Mouse (Mus musculus) adrenal gland, adult 2 months (tissue): ENCODE results near the gene Pbxip1. TPM values are rescaled to one million over a fixed set of nuclear protein-coding genes. Genes with fewer than 3 reads are reported as not detected.

ENCODE experiments used
- DNase-seq: peaks from one replicate; pipeline ENCODE4 v3.0.0; 2021
- polyA plus RNA-seq: library from polyadenylated mRNA; depleted of rRNA; stranded (reverse); fragments of >200 nt; gene quantifications from 2 replicates; pipeline ENCODE4 v1.2.3, GENCODE M21; 2012; rRNA removed
- total RNA-seq, 2 experiments: library from RNA; stranded (reverse); gene quantifications; 2 replicates each; pipeline ENCODE4 v1.2.3; 2021

Pbxip1 gene
- total and polyA plus RNA-seq, 3 experiments = 38.4 to 70.0 (median 43.3) TPM

DNA sequence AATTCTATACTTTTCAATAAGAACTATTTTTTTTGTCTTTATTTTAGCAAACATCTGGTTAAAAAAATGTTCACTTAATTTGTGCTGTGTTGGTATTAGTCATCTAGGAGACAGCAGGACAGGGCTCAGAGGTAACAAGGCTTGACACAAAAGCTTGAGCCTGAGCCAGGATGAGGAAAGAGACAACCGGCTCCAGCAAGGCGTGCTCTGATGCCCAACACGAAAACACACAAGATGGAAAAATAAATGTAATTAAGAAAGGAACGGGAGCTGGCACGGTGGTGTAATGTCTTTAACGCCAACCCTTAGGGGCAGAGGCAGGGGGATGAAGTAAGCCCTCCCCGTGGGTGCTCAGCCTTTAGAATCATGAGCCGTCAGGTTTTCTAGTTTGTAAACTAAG, 49.6 kb downstream of the Pbxip1 start:
- no peak for DNase-seq

DNA sequence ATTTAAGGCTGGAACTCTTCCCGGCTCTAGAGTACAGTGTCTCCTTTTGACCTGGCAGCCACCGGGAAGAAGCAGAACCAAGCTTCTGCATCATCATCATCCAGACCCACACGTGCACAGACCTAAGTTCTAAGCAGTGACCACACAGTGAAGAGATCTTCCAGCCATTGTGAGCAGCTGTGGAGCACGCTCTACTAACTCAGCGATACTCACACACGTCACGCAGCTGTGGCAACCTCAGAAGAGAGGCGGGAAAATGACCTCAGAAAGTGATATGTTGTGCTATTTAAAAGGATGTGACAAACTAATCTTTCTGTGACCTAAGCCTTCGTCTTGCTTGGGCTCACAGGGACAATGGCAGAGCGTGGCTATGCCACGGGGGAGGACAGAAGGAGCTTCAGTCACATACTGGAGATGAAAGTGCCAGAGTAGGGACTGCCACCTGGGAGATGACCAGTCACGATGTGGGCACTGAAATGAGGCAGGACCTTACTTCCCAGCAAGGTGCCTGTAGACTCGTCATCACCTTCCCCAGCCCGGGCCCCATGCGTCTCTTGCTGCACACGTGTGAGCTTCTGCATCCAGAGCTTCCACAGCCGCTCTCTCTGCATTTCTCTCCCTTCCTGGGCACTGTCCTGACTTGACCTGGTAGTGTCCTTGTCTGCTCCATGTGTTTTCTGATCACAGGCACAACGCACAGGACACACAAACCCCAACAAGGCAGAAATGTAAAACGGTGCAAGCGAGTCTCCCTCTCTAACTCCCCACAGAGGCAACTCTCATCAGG, 50.6 kb downstream of the Pbxip1 start:
- DNase-seq = no peak

DNA sequence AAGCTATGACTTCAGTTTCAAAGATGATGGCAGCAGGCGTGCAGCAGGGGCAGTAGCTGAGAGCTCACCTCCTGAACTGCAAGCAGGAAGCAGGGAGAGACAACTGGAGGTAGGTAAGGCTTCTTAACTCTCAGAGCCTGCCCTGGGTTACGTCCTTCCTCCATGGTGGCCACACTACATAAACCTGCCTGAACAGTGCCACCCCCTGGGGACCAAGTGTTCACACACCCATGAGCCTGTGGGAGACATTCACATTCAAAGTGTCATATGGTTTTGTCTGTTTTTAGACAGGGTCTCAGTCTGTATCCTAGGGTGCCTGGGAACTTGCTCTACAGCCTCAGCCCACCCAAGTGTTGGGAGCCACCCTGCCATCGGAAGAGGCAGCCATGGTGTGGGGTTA, 54.3 kb downstream of the Pbxip1 start:
- DNase-seq = no peak

DNA sequence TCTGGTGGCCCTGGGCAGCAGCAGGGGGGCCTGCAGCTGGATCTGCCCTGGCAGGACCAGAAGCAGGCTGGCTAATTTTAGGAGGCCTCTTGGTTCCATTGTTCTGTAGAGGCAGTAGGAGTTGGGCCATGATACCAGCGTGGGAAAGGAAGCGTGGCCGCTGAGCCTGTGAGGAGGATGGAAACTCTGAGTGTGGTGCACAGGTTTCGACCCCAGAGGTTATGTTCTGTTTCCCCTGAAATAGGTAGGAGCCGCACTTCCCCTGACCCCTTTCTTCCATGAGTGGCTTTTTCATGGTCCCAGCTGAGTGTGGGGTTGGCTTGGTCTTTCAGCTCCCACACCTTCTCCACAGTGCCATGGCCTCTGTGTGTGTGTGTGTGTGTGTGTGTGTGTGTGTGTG, 55.1 kb downstream of the Pbxip1 start:
- no peak for DNase-seq

DNA sequence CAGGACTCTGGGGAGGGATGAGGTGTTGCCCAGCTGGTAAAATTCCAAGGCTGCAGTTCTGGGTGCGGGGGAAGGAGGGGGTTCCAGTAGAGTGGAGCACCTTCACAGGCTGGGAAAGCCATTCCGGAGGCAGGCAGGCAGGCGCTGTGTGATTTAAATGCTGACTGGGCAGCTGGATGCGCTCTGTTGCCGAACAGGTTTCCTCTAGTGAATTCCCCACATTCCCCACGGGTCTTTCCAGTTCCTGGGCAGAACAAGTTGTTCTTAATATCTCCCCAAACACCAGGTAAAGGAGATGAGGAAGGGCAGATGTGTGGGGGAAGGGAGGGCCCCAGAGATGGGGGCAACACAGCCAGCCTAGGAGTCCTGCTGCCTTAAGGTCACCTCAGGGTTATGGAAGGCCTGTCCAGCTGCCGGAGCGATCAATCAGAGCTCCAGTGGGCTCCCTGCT, 56.2 kb downstream of the Pbxip1 start:
- no peak for DNase-seq

DNA sequence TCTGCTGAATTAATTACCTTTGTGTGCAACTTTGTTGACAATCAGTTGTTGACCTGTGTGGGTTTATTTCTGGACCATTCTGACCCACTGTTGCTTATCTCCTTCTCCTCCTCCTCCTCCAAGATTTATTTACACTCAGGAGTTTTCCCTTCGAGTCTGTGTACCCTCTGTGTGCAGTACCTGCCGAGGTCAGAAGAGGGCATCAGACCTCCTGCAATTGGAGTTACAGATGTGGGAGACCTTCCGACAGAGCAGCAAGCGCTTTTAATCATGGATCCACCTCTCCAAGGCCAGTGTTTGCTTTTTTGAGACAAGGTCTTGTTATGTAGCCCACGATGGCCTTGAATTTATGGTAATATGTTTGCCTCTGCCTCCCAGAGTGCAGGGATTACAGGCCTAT, 58.1 kb downstream of the Pbxip1 start:
- DNase-seq = no peak

DNA sequence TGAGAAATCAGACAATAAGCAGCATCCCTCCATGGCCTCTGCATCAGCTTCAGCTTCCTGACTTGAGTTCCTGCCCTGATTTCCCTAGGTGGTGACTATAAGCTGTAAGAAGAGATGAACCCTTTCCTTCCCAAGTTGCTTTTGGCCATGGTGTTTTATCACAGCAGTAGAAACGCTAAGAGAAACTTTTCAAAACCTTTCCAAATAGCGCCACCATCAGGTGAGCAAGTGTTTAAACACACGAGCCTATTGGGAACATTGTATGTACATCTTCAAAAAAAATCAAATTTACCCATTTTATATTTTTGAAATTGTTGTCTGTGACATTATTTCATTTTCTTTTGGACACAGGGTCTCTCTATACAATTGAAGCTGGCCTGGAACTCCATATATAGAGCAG, 59.9 kb downstream of the Pbxip1 start:
- DNase-seq = no peak

DNA sequence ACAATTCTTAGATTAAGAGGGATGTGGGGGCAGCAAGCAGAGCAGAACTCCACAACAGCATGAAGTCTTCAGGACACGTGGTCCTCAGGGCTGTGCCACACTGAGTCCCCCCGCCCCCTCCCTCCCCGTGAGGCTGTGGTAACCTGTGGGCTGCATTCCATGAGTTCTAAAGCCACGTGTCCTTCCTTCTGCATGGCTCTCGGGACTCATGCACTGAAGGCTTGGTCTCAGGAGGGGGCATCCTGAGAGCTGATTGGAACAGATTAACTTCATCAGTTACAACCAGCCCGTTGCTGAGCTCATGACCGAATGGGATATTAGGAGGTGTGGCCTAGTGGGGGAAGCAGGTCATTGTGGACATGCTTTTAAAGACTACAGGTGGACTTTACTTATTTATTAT, 63.2 kb downstream of the Pbxip1 start:
- no peak for DNase-seq

Other genes starting within 250 kb of the Pbxip1 start
- 10 to 100 TPM; 74.4 to 74.6 TPM for gene Gba, start 233.8 kb upstream of the Pbxip1 start, total RNA-seq
- gene Gba, start 233.8 kb upstream of the Pbxip1 start, polyA plus RNA-seq = 40.2 and 43.9 TPM in 2 replicates
- 10 to 100 TPM in 1 of 2 experiments, 1 to 10 TPM in 1; 8.9 to 10.1 TPM for gene Thbs3, start 221.5 kb upstream of the Pbxip1 start, total RNA-seq
- 10.1 and 10.2 TPM in 2 replicates for gene Thbs3, start 221.5 kb upstream of the Pbxip1 start, polyA plus RNA-seq
- gene Mtx1, start 209.6 kb upstream of the Pbxip1 start, total RNA-seq = 100 to 1,000 TPM; 150 to 174 TPM
- 252 and 300 TPM in 2 replicates for gene Mtx1, start 209.6 kb upstream of the Pbxip1 start, polyA plus RNA-seq
- gene Muc1, start 207.6 kb upstream of the Pbxip1 start, total RNA-seq = under 1 TPM; 0.24 to 0.32 TPM
- gene Muc1, start 207.6 kb upstream of the Pbxip1 start, polyA plus RNA-seq = 0.53 and 0.85 TPM in 2 replicates
- 100 to 1,000 TPM; 143 to 163 TPM for gene Krtcap2, start 190.7 kb upstream of the Pbxip1 start, total RNA-seq
- 433 and 437 TPM in 2 replicates for gene Krtcap2, start 190.7 kb upstream of the Pbxip1 start, polyA plus RNA-seq
- 1 to 10 TPM; 1.9 to 2.3 TPM for gene Trim46, start 190.4 kb upstream of the Pbxip1 start, total RNA-seq
- gene Trim46, start 190.4 kb upstream of the Pbxip1 start, polyA plus RNA-seq = 6.0 and 9.1 TPM in 2 replicates
- gene Dpm3, start 177.3 kb upstream of the Pbxip1 start, total RNA-seq = 100 to 1,000 TPM; 134 to 150 TPM
- gene Dpm3, start 177.3 kb upstream of the Pbxip1 start, polyA plus RNA-seq = 509 and 645 TPM in 2 replicates
- gene Slc50a1, start 166.1 kb upstream of the Pbxip1 start, total RNA-seq = 10 to 100 TPM; 49.9 to 54.7 TPM
- 153 TPM in 2 replicates for gene Slc50a1, start 166.1 kb upstream of the Pbxip1 start, polyA plus RNA-seq
- gene Efna1, start 155.6 kb upstream of the Pbxip1 start, total RNA-seq = 10 to 100 TPM in 1 of 2 experiments, 1 to 10 TPM in 1; 8.0 to 16.6 TPM
- 17.5 and 24.0 TPM in 2 replicates for gene Efna1, start 155.6 kb upstream of the Pbxip1 start, polyA plus RNA-seq
- gene Efna3, start 113.7 kb upstream of the Pbxip1 start, total RNA-seq = under 1 TPM; 0.26 to 0.55 TPM
- gene Efna3, start 113.7 kb upstream of the Pbxip1 start, polyA plus RNA-seq = 0.21 and 1.0 TPM in 2 replicates
- gene Efna4, start 98.7 kb upstream of the Pbxip1 start, total RNA-seq = 1 to 10 TPM in 1 of 2 experiments, under 1 TPM in 1; 0.63 to 1.9 TPM
- 1.8 and 3.5 TPM in 2 replicates for gene Efna4, start 98.7 kb upstream of the Pbxip1 start, polyA plus RNA-seq
- gene Adam15, start 86.7 kb upstream of the Pbxip1 start, total RNA-seq = 10 to 100 TPM; 56.1 to 87.5 TPM
- 142 and 182 TPM in 2 replicates for gene Adam15, start 86.7 kb upstream of the Pbxip1 start, polyA plus RNA-seq
- gene Dcst2, start 74.7 kb upstream of the Pbxip1 start, total RNA-seq = 1 to 10 TPM in 1 of 2 experiments, under 1 TPM in 1; 0.40 to 1.3 TPM
- gene Dcst2, start 74.7 kb upstream of the Pbxip1 start, polyA plus RNA-seq = 0.61 and 1.2 TPM in 2 replicates
- under 1 TPM in 1 of 2 experiments, not detected in 1; 0.41 TPM for gene Dcst1, start 71.5 kb upstream of the Pbxip1 start, total RNA-seq
- 0.46 and 0.53 TPM in 2 replicates for gene Dcst1, start 71.5 kb upstream of the Pbxip1 start, polyA plus RNA-seq
- gene Zbtb7b, start 41.9 kb upstream of the Pbxip1 start, total RNA-seq = 100 to 1,000 TPM in 1 of 2 experiments, 10 to 100 TPM in 1; 84.0 to 102 TPM
- 117 and 121 TPM in 2 replicates for gene Zbtb7b, start 41.9 kb upstream of the Pbxip1 start, polyA plus RNA-seq
- gene Lenep, start 33.9 kb upstream of the Pbxip1 start, total RNA-seq = 1 to 10 TPM; 1.7 to 1.8 TPM
- gene Lenep, start 33.9 kb upstream of the Pbxip1 start, polyA plus RNA-seq = 0.58 TPM in 1 of 2 replicates, not detected in the other
- 10 to 100 TPM; 32.2 to 50.7 TPM for gene Flad1, start 24.8 kb upstream of the Pbxip1 start, total RNA-seq
- 33.2 and 45.2 TPM in 2 replicates for gene Flad1, start 24.8 kb upstream of the Pbxip1 start, polyA plus RNA-seq
- 10 to 100 TPM; 17.3 to 21.5 TPM for gene Cks1b, start 18.3 kb upstream of the Pbxip1 start, total RNA-seq
- gene Cks1b, start 18.3 kb upstream of the Pbxip1 start, polyA plus RNA-seq = 9.3 and 9.7 TPM in 2 replicates
- 100 to 1,000 TPM in 1 of 2 experiments, 10 to 100 TPM in 1; 69.6 to 113 TPM for gene Shc1, start 18.3 kb upstream of the Pbxip1 start, total RNA-seq
- gene Shc1, start 18.3 kb upstream of the Pbxip1 start, polyA plus RNA-seq = 62.6 and 67.4 TPM in 2 replicates
- 10 to 100 TPM; 31.8 to 44.5 TPM for gene Pygo2, start 6.5 kb upstream of the Pbxip1 start, total RNA-seq
- 166 and 181 TPM in 2 replicates for gene Pygo2, start 6.5 kb upstream of the Pbxip1 start, polyA plus RNA-seq
- gene Pmvk, start 17.8 kb downstream of the Pbxip1 start, total RNA-seq = 10 to 100 TPM; 13.9 to 27.7 TPM
- 19.4 and 21.5 TPM in 2 replicates for gene Pmvk, start 17.8 kb downstream of the Pbxip1 start, polyA plus RNA-seq
- gene Kcnn3, start 83.5 kb downstream of the Pbxip1 start, total RNA-seq = 1 to 10 TPM; 3.1 to 5.2 TPM
- 1.7 and 2.0 TPM in 2 replicates for gene Kcnn3, start 83.5 kb downstream of the Pbxip1 start, polyA plus RNA-seq